Mouse (Mus musculus): ENCODE results near the gene C1qtnf2.

The C1qtnf2 gene

GRCm38 (mm10) chr11:43474225-43474774, at the start of gene C1qtnf2:
Gene C1qtnf2 (plus strand): TSS chr11:43474276.
- DNase-seq = peak; percentile 18

GRCm38 (mm10) chr11:43424386-43424785, 49.7 kb upstream of the C1qtnf2 start:
- DNase-seq = no peak

DNA sequence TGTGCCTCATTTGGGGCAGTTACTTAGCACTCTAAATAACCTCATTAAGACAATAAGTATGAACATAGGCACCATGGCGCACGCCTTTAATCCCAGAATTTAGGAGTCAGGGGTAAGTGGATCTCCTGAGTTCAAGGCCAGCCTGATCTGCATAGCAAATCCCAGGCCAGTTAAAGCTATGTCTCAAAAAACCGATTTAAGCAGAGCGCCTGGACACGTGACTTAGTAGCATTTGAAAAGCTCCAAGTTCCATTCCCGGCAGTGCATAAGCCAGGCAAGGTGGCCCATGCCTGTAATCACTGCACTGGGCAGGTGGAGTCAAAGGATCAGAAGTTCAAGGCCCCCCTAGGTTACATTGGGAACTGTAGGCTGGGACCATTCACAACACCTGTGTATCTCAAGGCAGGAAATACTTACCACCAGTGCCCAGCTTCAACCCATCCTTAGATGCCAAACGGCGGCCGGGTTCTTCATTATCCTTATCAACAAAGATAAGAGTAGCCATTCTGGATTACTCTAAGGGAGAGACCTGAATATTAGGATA, 48.8 kb upstream of the C1qtnf2 start:
- no peak for DNase-seq

DNA sequence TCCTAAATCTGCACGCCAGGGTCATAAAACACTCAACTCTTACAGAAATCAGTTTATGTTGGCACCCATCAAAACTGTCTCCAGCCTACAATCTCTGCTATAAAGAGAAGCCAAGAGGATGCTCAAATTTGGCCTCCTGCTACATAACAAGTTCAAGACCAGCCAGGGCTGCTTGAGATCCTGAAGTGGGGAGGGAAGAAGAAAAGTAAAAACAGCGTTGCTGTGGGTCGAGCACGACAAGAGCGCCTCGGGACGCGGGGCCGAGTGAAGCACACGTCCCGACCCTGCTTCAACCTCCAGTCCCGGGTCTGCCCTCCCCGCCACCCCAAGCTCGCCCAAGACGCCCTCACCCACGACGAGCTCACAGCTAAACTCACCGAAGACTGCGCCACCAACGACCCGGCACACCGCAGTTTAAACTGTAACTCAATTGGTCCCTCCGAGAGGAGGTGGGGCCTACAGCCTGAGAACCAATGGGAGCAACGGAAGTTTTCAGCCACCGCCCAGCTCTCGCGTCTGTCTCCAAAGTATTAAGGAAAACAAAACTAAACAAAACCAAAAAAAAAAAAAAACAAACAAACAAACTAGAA, 48.2 kb upstream of the C1qtnf2 start, which contains the start of gene Pttg1:
Gene Pttg1, minus strand, starts transcription at position 428 of the 590 bp plus-strand sequence.
- DNase-seq = peak; percentile 83

DNA sequence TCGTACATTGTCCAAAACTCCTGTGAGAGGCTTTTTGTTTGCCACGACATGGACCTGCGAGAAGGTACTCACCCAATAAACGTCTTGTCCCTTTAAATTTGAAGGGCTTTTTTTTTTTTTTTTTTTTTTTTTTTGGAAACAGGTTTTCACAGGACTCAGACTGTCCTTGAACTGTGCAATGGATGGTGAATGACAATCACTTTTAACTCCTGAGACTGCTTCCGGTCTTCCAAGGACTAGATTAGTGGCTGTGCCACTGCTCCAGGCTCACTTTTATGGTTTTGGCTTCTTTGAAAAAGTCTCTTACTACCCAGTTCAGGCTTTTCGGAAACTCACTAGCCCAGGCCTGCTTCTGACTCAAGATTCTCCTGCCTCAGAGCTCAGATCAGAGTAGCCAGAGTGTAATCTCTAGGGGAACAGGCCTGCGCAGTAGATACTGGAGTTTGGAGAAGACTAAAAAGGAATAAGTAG, 47.6 kb upstream of the C1qtnf2 start:
- DNase-seq = no peak

- DNase-seq = peak; percentile 71
These were observed 40.6 kb upstream of the C1qtnf2 start, which contains the start of gene Slu7 for GRCm38 (mm10) chr11:43433254-43434023. Gene Slu7 (plus strand): TSS chr11:43433744.

- DNase-seq = no peak
These were observed 40.1 kb upstream of the C1qtnf2 start for GRCm38 (mm10) chr11:43434024-43434407.

DNA sequence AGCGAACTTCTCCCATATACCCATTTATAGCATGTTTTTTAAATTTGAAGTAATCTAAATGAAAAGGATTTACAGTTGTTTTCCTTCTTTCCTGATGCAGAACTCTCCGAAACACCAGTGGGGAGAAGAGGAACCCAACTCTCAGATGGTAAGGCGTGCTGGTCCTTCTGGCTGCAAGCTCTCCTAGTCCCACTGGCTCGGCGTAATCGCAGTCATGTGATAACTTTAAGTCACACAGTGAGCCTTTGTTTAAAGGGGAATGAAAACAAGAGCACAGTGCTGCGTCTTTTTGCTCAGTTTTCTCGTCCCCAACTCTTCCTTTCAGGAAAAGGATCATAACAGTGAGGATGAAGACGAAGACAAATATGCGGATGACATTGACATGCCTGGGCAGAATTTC, 33.0 kb upstream of the C1qtnf2 start:
- no peak for DNase-seq

- no peak for DNase-seq
These were observed 30.9 kb upstream of the C1qtnf2 start for GRCm38 (mm10) chr11:43443183-43443582.

GRCm38 (mm10) chr11:43449916-43450315, 24.2 kb upstream of the C1qtnf2 start:
- DNase-seq = no peak

- DNase-seq = no peak
These were observed 22.8 kb upstream of the C1qtnf2 start for GRCm38 (mm10) chr11:43451322-43451721.

DNA sequence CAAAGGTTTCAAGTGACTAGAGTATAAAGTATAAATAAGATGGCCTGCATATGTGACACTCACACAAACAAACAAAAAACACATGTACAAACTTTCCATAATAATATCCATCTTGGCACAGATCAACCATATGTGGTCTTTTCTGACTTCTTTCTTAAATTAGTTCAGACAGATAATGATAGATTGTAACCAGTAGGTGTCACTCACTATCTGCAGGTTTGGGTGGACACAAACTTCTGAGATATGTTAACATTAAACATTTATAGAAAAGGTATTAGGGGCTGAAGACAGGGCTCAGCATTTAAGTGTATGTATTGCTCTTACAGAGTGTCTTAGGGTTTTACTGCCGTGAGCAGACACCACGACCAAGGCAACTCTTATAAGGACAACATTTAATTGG, 21.8 kb upstream of the C1qtnf2 start:
- DNase-seq = no peak

- no peak for DNase-seq
These were observed 10.9 kb upstream of the C1qtnf2 start for GRCm38 (mm10) chr11:43463204-43463603.

- DNase-seq = no peak
These were observed 4.0 kb upstream of the C1qtnf2 start for GRCm38 (mm10) chr11:43470118-43470517.

GRCm38 (mm10) chr11:43470881-43471820, 2.9 kb upstream of the C1qtnf2 start:
- no peak for DNase-seq

DNA sequence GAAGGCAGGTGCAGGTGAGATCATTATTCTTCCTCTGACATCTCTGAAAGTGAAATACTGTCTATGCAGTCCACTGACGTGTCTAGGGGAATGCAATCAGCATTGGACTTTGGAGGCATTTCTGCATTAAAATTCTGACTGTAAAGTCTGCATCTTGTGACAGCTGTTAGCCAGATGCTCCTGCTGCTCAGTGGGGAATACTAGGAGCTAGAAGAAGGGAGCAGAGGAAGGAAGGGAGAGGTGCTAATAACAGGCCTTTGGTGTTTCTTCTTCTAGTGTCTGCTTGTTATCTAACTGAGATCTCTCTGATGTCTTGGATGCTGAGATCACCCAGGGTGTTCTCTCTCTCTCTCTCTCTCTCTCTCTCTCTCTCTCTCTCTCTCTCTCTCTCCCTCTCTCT, 961 bp upstream of the C1qtnf2 start:
- no peak for DNase-seq

DNA sequence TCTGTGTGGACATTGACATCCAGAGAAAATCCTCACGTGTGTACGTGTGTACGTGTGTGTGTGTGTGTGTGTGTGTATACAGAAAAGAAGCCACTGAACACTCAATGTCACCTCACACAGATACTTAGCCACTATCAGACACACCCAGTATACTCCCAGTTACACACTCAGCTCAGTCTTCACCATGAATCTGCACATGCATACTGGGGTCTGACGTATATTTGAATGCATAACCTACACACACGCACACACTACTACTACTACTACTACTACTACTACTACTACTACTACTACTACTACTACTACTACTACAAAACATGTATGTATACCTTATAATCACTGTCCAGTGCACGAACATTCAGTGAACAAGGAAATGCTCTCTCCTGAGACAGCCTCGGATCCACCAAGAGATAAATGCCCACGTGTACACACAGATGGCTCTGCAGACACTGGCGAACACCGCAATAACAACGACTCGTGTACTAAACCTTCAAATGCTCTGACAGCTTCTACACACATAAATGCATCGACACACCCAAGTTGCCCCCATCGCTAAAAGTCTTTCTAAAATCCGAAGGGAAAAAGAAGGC, 346 bp upstream of the C1qtnf2 start:
- DNase-seq = no peak

- DNase-seq = no peak
These were observed 5.3 kb downstream of the C1qtnf2 start for GRCm38 (mm10) chr11:43479376-43479775.

GRCm38 (mm10) chr11:43480561-43480960, 6.5 kb downstream of the C1qtnf2 start:
- DNase-seq = no peak

GRCm38 (mm10) chr11:43481672-43482522, 7.8 kb downstream of the C1qtnf2 start:
- no peak for DNase-seq
